Mouse (Mus musculus) heart, embryonic 14.5 days (tissue): ENCODE data around the gene Gm44579. TPM values are rescaled to one million over a fixed set of nuclear protein-coding genes. Genes with fewer than 3 reads are reported as not detected.

Source experiments
- ATAC-seq: fragments of 200-750 bp; cut with Nextera tagmentation; 2 replicates; pipeline ENCODE4 v1.8.0; 2017; ENCODE audit warnings: low read depth, moderate TSS enrichment; ENCODE audit not compliant: insufficient number of reproducible peaks, insufficient read depth, low FRiP score
- H3K27ac ChIP-seq, 2 experiments: fragments of 200-500 bp in 1 of 2; fragments of 300-500 bp in 1 of 2; sonication (generic) in 1 of 2; replicated peaks in 1 of 2; 2 replicates each; pipeline ENCODE4 v1.5.1; 2012 to 2014; ENCODE audit warnings: low read depth in 2 of 2, low read length in 2 of 2, control low read depth in 1 of 2, mild to moderate bottlenecking in 1 of 2, mixed read lengths in 1 of 2; ENCODE audit not compliant: control insufficient read depth in 1 of 2, insufficient read depth in 1 of 2
- H3K27me3 ChIP-seq: fragments of 300-500 bp; sonication (generic); 2 replicates; pipeline ENCODE4 v1.6.1; 2014; ENCODE audit warnings: mild to moderate bottlenecking, low read length, control low read depth; ENCODE audit not compliant: control insufficient read depth, insufficient read depth
- H3K36me3 ChIP-seq: fragments of 300-500 bp; sonication (generic); 2 replicates; pipeline ENCODE4 v1.6.1; 2014; ENCODE audit warnings: mild to moderate bottlenecking, control low read depth, low read length, mixed read lengths; ENCODE audit not compliant: control insufficient read depth, insufficient read depth
- H3K4me1 ChIP-seq, 2 experiments: fragments of 200-500 bp in 1 of 2; fragments of 300-500 bp in 1 of 2; sonication (generic) in 1 of 2; 2 replicates each; pipeline ENCODE4 v1.6.1; 2012 to 2014; ENCODE audit warnings: low read length in 2 of 2, control low read depth in 1 of 2, mixed read lengths in 1 of 2; ENCODE audit not compliant: control insufficient read depth in 2 of 2, insufficient read depth in 2 of 2
- H3K4me2 ChIP-seq: fragments of 300-500 bp; sonication (generic); 2 replicates; pipeline ENCODE4 v1.6.1; 2014; ENCODE audit warnings: mild to moderate bottlenecking, low read length
- H3K4me3 ChIP-seq, 2 experiments: fragments of 200-500 bp in 1 of 2; fragments of 300-500 bp in 1 of 2; sonication (generic) in 1 of 2; 2 replicates each; pipeline ENCODE4 v1.5.1; 2012 to 2014; ENCODE audit warnings: low read length in 2 of 2, mild to moderate bottlenecking in 2 of 2, control low read depth in 1 of 2, low read depth in 1 of 2, moderate library complexity in 1 of 2; ENCODE audit not compliant: control insufficient read depth in 1 of 2, insufficient read depth in 1 of 2
- H3K9ac ChIP-seq: fragments of 300-500 bp; sonication (generic); 2 replicates; pipeline ENCODE4 v1.6.1; 2014; ENCODE audit warnings: mild to moderate bottlenecking, low read length
- H3K9me3 ChIP-seq: fragments of 300-500 bp; sonication (generic); 2 replicates; pipeline ENCODE4 v1.6.1; 2016; ENCODE audit warnings: low read length, control low read depth; ENCODE audit not compliant: control insufficient read depth
- WGBS: fragments of 180-500 bp; shearing (Covaris S2); extraction: QIAGEN DNeasy Blood & Tissue Kit; methylation state at CpG from one replicate; pipeline ENCODE4 v1.1.7; 2014; 5-methylcytosine and 5-hydroxymethylcytosine counted together
- polyA plus RNA-seq: library from polyadenylated mRNA; unstranded; fragments of >200 nt; fragmentation: Nextera tagmentation; extraction: Ambion mirVana; gene quantifications from 2 replicates; pipeline ENCODE4 v1.2.1, GENCODE M21; 2014

Gene Gm44579
- polyA plus RNA-seq, result not detected in 2 replicates

DNA sequence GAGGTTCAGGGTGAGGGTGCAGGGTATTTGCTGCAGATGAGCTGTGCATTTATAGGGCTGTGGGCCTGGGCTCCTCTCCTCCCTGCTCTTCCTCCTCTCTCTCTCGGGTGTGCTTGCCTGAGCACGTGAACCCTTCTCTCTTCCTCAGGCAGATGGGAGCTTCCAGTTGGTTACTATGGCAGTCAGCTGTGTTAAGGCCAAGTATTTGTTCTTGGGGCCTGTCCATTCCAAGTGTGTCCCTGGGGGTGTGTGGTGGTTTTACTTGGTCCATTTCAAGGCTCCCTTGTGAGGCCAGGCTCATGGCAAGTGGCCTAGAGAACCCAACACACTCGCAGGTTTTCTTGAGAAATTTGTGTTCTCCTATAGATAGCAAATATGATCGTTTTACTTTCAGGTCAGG is at the start of gene Gm44579, which contains the start of gene Olfr287:
Gene Gm44579 (minus strand): TSS at position 101 of the 400 bp plus-strand sequence.
Gene Olfr287 (minus strand): TSS at position 180 of the 400 bp plus-strand sequence.
- H3K27ac ChIP-seq, result no peak within 1 kb of the TSS
- H3K9me3 ChIP-seq, result no peaks in the 10 kb centered on the region
- H3K4me1 ChIP-seq, result no peaks in the 10 kb centered on the region
- no peak within 1 kb of the TSS for H3K4me3 ChIP-seq
- H3K27me3 ChIP-seq, result no peaks in the 10 kb centered on the region
- no peak within 1 kb of the TSS for H3K9ac ChIP-seq
- H3K36me3 ChIP-seq, result no peaks in the 10 kb centered on the region
- H3K4me2 ChIP-seq, result no peak within 1 kb of the TSS
- no peak for ATAC-seq
- 77% methylated on average over 4 of the region's 4 CpGs for WGBS

GRCm38 (mm10) chr15:98257776-98258175 is 37.0 kb upstream of the Gm44579 start:
- Histone ChIP-seq H3K9ac (no peak overlapping the region), H3K4me1 (no peaks in the 10 kb centered on the region), H3K4me2 (no peak overlapping the region), H3K4me3 (no peak overlapping the region), H3K36me3 (no peaks in the 10 kb centered on the region), H3K27me3 (no peaks in the 10 kb centered on the region), H3K27ac (no peak overlapping the region), H3K9me3 (0 out of 2 replicates have a peak, but pooled peaks cover 3% of the 10 kb centered on the region)
- ATAC-seq, result no peak
- 80% methylated on average over 7 of the region's 7 CpGs for WGBS

DNA sequence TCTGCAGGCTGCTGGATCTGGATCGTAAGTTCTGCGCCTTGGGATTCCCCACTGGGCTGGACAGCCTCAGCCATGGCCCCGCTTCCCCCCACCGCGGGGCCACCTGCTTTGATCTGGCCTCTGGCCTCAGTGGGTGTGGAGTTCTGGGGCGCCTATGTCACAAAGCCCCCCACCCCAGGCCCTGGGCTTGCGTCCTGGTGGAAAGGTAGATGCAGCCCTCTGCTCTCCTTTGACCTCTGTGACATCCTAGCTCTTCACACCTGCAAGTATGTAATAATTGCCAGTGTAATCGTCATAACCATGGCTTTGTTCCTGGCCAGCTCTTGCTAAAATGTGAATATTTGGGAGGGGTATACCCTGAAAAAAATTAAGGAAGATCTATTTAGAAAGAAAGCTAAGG is 36.4 kb upstream of the Gm44579 start, which contains the start of gene H1fnt:
Gene H1fnt (minus strand): TSS at position 101 of the 400 bp plus-strand sequence.
- ATAC-seq, result no peak
- no peak within 1 kb of the TSS for H3K4me3 ChIP-seq
- H3K9me3 ChIP-seq, result 0 out of 2 replicates have a peak, but pooled peaks cover 3% of the 10 kb centered on the region
- 77% methylated on average over 8 of the region's 8 CpGs for WGBS
- no peaks in the 10 kb centered on the region for H3K27me3 ChIP-seq
- H3K27ac ChIP-seq, result no peak within 1 kb of the TSS
- no peak within 1 kb of the TSS for H3K9ac ChIP-seq
- no peaks in the 10 kb centered on the region for H3K36me3 ChIP-seq
- no peaks in the 10 kb centered on the region for H3K4me1 ChIP-seq
- no peak within 1 kb of the TSS for H3K4me2 ChIP-seq

DNA sequence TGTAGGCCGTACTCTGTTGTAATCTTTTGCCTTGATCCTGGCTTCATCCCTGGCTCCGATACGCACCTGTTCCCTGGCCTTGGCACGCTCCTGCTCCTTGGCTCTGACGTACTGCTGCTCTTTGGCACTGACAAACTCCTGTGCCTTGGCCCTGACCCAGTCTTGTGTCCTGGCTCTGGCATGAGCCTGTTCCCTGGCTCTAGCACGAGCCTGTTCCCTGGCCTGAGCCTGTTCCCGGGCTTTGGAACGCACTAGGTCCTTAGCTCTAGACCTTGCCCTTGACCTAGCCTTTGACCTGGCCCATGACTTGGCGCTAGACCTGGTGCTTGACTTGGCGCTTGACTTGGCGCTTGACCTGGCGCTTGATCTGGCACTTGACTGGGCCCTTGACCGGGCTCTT is 35.5 kb upstream of the Gm44579 start:
- WGBS, result 93% methylated on average over 13 of the region's 13 CpGs
- Histone ChIP-seq H3K4me1 (no peaks in the 10 kb centered on the region), H3K27me3 (no peaks in the 10 kb centered on the region), H3K27ac (no peak overlapping the region), H3K4me3 (no peak overlapping the region), H3K36me3 (no peaks in the 10 kb centered on the region), H3K9me3 (0 out of 2 replicates have a peak, but pooled peaks cover under 1% of the 10 kb centered on the region), H3K4me2 (no peak overlapping the region), H3K9ac (no peak overlapping the region)
- ATAC-seq, result no peak

- WGBS, result 79% methylated on average over 4 of the region's 4 CpGs
- Histone ChIP-seq H3K4me1 (no peaks in the 10 kb centered on the region), H3K27me3 (peaks cover 11% of the 10 kb centered on the region; the same call in 1 of the 2 replicates), H3K9me3 (no peaks in the 10 kb centered on the region), H3K4me3 (no peak overlapping the region), H3K27ac (no peak overlapping the region), H3K9ac (no peak overlapping the region), H3K4me2 (no peak overlapping the region), H3K36me3 (no peaks in the 10 kb centered on the region)
- ATAC-seq, result no peak
These were observed 14.7 kb upstream of the Gm44579 start for GRCm38 (mm10) chr15:98235442-98235841.

GRCm38 (mm10) chr15:98234350-98234749 is 13.6 kb upstream of the Gm44579 start, which contains the start of gene Olfr286:
TSS of gene Olfr286 (minus strand) at chr15:98234450.
- Histone ChIP-seq H3K4me3 (no peak within 1 kb of the TSS), H3K9ac (no peak within 1 kb of the TSS), H3K27ac (no peak within 1 kb of the TSS), H3K4me1 (no peaks in the 10 kb centered on the region), H3K27me3 (peaks cover 11% of the 10 kb centered on the region; the same call in 1 of the 2 replicates), H3K4me2 (no peak within 1 kb of the TSS), H3K9me3 (no peaks in the 10 kb centered on the region), H3K36me3 (no peaks in the 10 kb centered on the region)
- ATAC-seq, result no peak
- WGBS, result 77% methylated on average over 4 of the region's 4 CpGs

DNA sequence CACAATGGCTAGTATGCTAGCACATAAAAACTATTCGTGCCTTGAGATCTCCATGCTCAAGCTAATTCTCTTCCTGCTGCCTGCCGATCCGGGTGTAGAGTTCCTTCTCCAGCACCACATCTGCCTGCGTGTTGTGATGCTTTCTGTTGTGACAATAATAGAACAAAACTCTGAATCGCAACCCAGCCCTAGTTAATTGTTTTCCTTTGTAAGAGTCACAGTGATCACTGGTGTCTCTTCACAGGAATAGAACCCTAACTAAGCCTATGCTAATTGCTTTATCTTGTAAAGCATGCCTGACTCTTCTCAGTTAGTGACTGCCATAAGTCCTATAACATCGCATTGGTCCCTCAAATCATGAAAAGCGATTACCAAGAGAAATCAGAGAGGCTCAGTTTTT is 5.3 kb upstream of the Gm44579 start:
- no peaks in the 10 kb centered on the region for H3K9me3 ChIP-seq
- ATAC-seq, result no peak
- H3K36me3 ChIP-seq, result no peaks in the 10 kb centered on the region
- no peak overlapping the region for H3K4me3 ChIP-seq
- H3K4me1 ChIP-seq, result no peaks in the 10 kb centered on the region
- no peak overlapping the region for H3K4me2 ChIP-seq
- no peak overlapping the region for H3K27ac ChIP-seq
- 73% methylated on average over 7 of the region's 7 CpGs for WGBS
- no peak overlapping the region for H3K9ac ChIP-seq
- H3K27me3 ChIP-seq, result no peaks in the 10 kb centered on the region

DNA sequence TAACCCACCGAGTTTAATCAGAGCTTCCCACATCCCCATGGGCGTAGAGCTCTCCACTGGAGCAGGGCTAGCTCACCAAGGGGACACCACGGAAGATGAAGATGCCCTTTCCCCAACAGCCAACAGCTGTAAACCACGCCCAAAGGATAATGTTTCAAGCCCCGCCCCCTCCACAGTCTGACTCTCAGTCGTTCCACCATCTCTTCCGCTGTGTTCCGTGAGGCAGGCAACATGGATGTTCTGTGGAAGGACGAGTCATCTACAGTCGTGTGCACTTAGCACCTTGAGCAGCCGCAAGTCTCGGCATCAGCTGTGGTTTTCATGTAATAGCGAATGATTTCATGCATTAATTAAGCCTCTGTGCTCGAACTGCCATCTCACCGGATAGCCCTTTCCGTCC is 4.8 kb upstream of the Gm44579 start:
- H3K27me3 ChIP-seq, result no peaks in the 10 kb centered on the region
- WGBS, result 45% methylated on average over 16 of the region's 16 CpGs
- ATAC-seq, result no peak

More for the DNA sequence above, 4.8 kb upstream of the Gm44579 start:
- no peak overlapping the region for H3K27ac ChIP-seq
- H3K9me3 ChIP-seq, result no peaks in the 10 kb centered on the region
- no peaks in the 10 kb centered on the region for H3K4me1 ChIP-seq
- no peaks in the 10 kb centered on the region for H3K36me3 ChIP-seq
- H3K4me2 ChIP-seq, result no peak overlapping the region
- no peak overlapping the region for H3K4me3 ChIP-seq
- H3K9ac ChIP-seq, result no peak overlapping the region
